Mouse (Mus musculus): Measurements from ENCODE around the gene Fubp1. TPM values are rescaled to one million over a fixed set of nuclear protein-coding genes. Genes with fewer than 3 reads are reported as not detected.
"Not testable (repeated sequence)": the region's sequence is repeated elsewhere in the genome, so short reads cannot be mapped to it uniquely, and the experiment has no call there.

The Fubp1 gene
- polyA plus RNA-seq, 1 experiment from 2014 or later: 157 TPM

GRCm38 (mm10) chr3:152189306-152189705, 20.9 kb upstream of the Fubp1 start:
- Histone ChIP-seq H3K9me3 (ENCODE audit: control insufficient read depth, low read length) (no peaks in the 10 kb centered on the region), H3K36me3 (ENCODE audit: control insufficient read depth, insufficient read depth, low read length) (0 out of 2 replicates have a peak, but pooled peaks cover 4% of the 10 kb centered on the region), H3K4me2 (ENCODE audit: low read depth, low read length) (peak overlapping the region; percentile 20; the same call in 1 of the 2 replicates), H3K27me3 (replicated peaks; ENCODE audit: control insufficient read depth, insufficient read depth, low read length) (no peaks in the 10 kb centered on the region), H3K9ac (ENCODE audit: low read depth, low read length) (no peak overlapping the region), H3K27ac (ENCODE audit: low read length) (no peak overlapping the region; the same call in 1 of the 2 replicates), H3K4me3 (ENCODE audit: low read length) (no peak overlapping the region), H3K4me1 (ENCODE audit: control insufficient read depth, insufficient read depth, low read length) (peaks cover 7% of the 10 kb centered on the region; the same call in 1 of the 2 replicates)
- 42% methylated on average over 4 of the region's 4 CpGs for WGBS
- ATAC-seq: no peak

- 74% methylated on average over 9 of the region's 9 CpGs for WGBS
- Histone ChIP-seq H3K36me3 (ENCODE audit: control insufficient read depth, insufficient read depth, low read length) (no peaks in the 10 kb centered on the region), H3K4me1 (ENCODE audit: control insufficient read depth, insufficient read depth, low read length) (peaks cover 7% of the 10 kb centered on the region; the same call in 1 of the 2 replicates), H3K27ac (ENCODE audit: low read length) (no peak overlapping the region), H3K27me3 (replicated peaks; ENCODE audit: control insufficient read depth, insufficient read depth, low read length) (no peaks in the 10 kb centered on the region), H3K9me3 (ENCODE audit: control insufficient read depth, low read length) (no peaks in the 10 kb centered on the region), H3K4me2 (ENCODE audit: low read depth, low read length) (peak overlapping the region; percentile 51), H3K9ac (ENCODE audit: low read depth, low read length) (peak overlapping the region; percentile 52; the same call in 1 of the 2 replicates), H3K4me3 (ENCODE audit: low read length) (peak overlapping the region; percentile 32)
- ATAC-seq: no peak
Observed at GRCm38 (mm10) chr3:152190679-152191477, 19.3 kb upstream of the Fubp1 start.

- Histone ChIP-seq H3K4me2 (ENCODE audit: low read depth, low read length) (peak overlapping the region; percentile 63), H3K36me3 (ENCODE audit: control insufficient read depth, insufficient read depth, low read length) (no peaks in the 10 kb centered on the region), H3K27ac (ENCODE audit: low read length) (peak overlapping the region; percentile 90), H3K4me3 (ENCODE audit: low read length) (peak overlapping the region; percentile 52), H3K27me3 (replicated peaks; ENCODE audit: control insufficient read depth, insufficient read depth, low read length) (no peaks in the 10 kb centered on the region), H3K9me3 (ENCODE audit: control insufficient read depth, low read length) (no peaks in the 10 kb centered on the region), H3K4me1 (ENCODE audit: control insufficient read depth, insufficient read depth, low read length) (peaks cover 7% of the 10 kb centered on the region; the same call in 1 of the 2 replicates), H3K9ac (ENCODE audit: low read depth, low read length) (peak overlapping the region; percentile 63)
- ATAC-seq: peak; percentile 46; the same call in 1 of the 2 replicates
- WGBS: 8% methylated on average over 6 of the region's 6 CpGs
Observed at GRCm38 (mm10) chr3:152191791-152192237, 18.4 kb upstream of the Fubp1 start.

GRCm38 (mm10) chr3:152192238-152192931, 17.8 kb upstream of the Fubp1 start:
- peak overlapping the region; percentile 63 for H3K4me2 ChIP-seq (ENCODE audit: low read depth, low read length)
- peaks cover 7% of the 10 kb centered on the region; the same call in 1 of the 2 replicates for H3K4me1 ChIP-seq (ENCODE audit: control insufficient read depth, insufficient read depth, low read length)
- no peaks in the 10 kb centered on the region for H3K9me3 ChIP-seq (ENCODE audit: control insufficient read depth, low read length)
- no peaks in the 10 kb centered on the region for H3K36me3 ChIP-seq (ENCODE audit: control insufficient read depth, insufficient read depth, low read length)
- H3K4me3 ChIP-seq (ENCODE audit: low read length): peak overlapping the region; percentile 52
- 8% methylated on average over 10 of the region's 11 CpGs for WGBS
- no peaks in the 10 kb centered on the region for H3K27me3 ChIP-seq (replicated peaks; ENCODE audit: control insufficient read depth, insufficient read depth, low read length)
- H3K9ac ChIP-seq (ENCODE audit: low read depth, low read length): peak overlapping the region; percentile 63
- peak overlapping the region; percentile 90 for H3K27ac ChIP-seq (ENCODE audit: low read length)
- ATAC-seq: peak; percentile 27; the same call in 1 of the 2 replicates

GRCm38 (mm10) chr3:152193177-152193576, 17.0 kb upstream of the Fubp1 start:
- H3K9me3 ChIP-seq (ENCODE audit: control insufficient read depth, low read length): no peaks in the 10 kb centered on the region
- H3K27me3 ChIP-seq (replicated peaks; ENCODE audit: control insufficient read depth, insufficient read depth, low read length): no peaks in the 10 kb centered on the region
- 3% methylated on average over 7 of the region's 7 CpGs for WGBS
- ATAC-seq: no peak; the same call in 1 of the 2 replicates
- H3K4me1 ChIP-seq (ENCODE audit: control insufficient read depth, insufficient read depth, low read length): peaks cover 7% of the 10 kb centered on the region; the same call in 1 of the 2 replicates
- peak overlapping the region; percentile 80 for H3K27ac ChIP-seq (ENCODE audit: low read length)
- H3K4me3 ChIP-seq (ENCODE audit: low read length): peak overlapping the region; percentile 53
- H3K36me3 ChIP-seq (ENCODE audit: control insufficient read depth, insufficient read depth, low read length): no peaks in the 10 kb centered on the region
- peak overlapping the region; percentile 62 for H3K9ac ChIP-seq (ENCODE audit: low read depth, low read length)
- peak overlapping the region; percentile 58 for H3K4me2 ChIP-seq (ENCODE audit: low read depth, low read length)

DNA sequence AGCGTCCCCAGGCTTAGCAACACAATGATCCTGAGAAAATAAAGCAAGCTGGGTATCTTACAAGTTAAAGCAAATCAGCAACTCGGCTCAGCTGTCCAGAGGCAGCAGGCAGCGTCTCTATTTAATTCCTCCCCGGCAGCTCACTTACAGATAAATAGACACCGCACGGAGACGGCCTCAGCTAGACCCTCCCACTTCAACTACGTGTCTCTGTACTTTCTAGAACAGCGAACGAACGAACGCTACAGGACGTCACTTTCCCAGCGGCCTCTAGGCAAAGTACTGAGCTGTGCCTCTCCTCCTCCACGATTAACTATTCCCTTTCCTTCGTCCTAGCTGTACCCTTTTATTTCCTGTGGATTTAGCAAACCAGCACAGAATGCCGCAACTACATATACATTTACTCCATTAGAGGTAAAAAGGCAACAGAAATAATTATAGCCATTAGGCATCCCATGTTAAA, 16.6 kb upstream of the Fubp1 start:
- Histone ChIP-seq H3K4me3 (ENCODE audit: low read length) (peak overlapping the region; percentile 53), H3K9ac (ENCODE audit: low read depth, low read length) (peak overlapping the region; percentile 62), H3K4me2 (ENCODE audit: low read depth, low read length) (peak overlapping the region; percentile 58), H3K36me3 (ENCODE audit: control insufficient read depth, insufficient read depth, low read length) (no peaks in the 10 kb centered on the region), H3K27me3 (replicated peaks; ENCODE audit: control insufficient read depth, insufficient read depth, low read length) (no peaks in the 10 kb centered on the region), H3K9me3 (ENCODE audit: control insufficient read depth, low read length) (no peaks in the 10 kb centered on the region), H3K27ac (ENCODE audit: low read length) (peak overlapping the region; percentile 80), H3K4me1 (ENCODE audit: control insufficient read depth, insufficient read depth, low read length) (peaks cover 6% of the 10 kb centered on the region; the same call in 1 of the 2 replicates)
- WGBS: under 1% methylated on average over 17 of the region's 17 CpGs
- peak; percentile 97 for ATAC-seq

- not testable (repeated sequence) for ATAC-seq; H3K27me3 ChIP-seq (replicated peaks; ENCODE audit: control insufficient read depth, insufficient read depth, low read length); H3K4me3 ChIP-seq (ENCODE audit: low read length); H3K4me2 ChIP-seq (ENCODE audit: low read depth, low read length); H3K36me3 ChIP-seq (ENCODE audit: control insufficient read depth, insufficient read depth, low read length); H3K27ac ChIP-seq (ENCODE audit: low read length); H3K9ac ChIP-seq (ENCODE audit: low read depth, low read length); H3K9me3 ChIP-seq (ENCODE audit: control insufficient read depth, low read length); H3K4me1 ChIP-seq (ENCODE audit: control insufficient read depth, insufficient read depth, low read length)
- 36% methylated on average over 2 of the region's 2 CpGs for WGBS
Observed at GRCm38 (mm10) chr3:152197246-152197645, 13.0 kb upstream of the Fubp1 start.

DNA sequence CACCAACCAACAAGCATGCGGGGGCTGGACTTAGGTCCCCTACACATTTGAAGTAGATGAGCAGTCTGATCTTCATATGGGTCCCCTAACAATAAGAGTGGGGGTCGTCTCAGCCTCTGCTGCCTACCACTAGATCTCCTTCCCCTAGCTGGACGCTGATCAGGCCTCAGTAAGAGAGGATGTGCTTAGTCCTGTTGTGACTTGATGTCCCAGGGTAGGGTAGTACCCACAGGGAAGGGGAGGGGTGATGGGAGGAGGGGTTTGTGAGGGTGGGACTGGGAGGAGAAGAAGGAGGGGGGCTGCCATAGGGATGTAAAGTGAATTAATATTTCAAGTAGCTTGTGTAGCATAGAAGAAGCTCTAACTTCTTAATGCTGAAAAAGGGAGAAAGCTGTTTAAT, 11.1 kb upstream of the Fubp1 start:
- Histone ChIP-seq H3K9me3 (ENCODE audit: control insufficient read depth, low read length) (no peaks in the 10 kb centered on the region), H3K4me3 (ENCODE audit: low read length) (no peak overlapping the region), H3K4me1 (ENCODE audit: control insufficient read depth, insufficient read depth, low read length) (0 out of 2 replicates have a peak, but pooled peaks cover 5% of the 10 kb centered on the region), H3K4me2 (ENCODE audit: low read depth, low read length) (no peak overlapping the region), H3K27ac (ENCODE audit: low read length) (no peak overlapping the region), H3K36me3 (ENCODE audit: control insufficient read depth, insufficient read depth, low read length) (no peaks in the 10 kb centered on the region), H3K9ac (ENCODE audit: low read depth, low read length) (no peak overlapping the region), H3K27me3 (replicated peaks; ENCODE audit: control insufficient read depth, insufficient read depth, low read length) (no peaks in the 10 kb centered on the region)
- ATAC-seq: no peak
- WGBS: 70% methylated on average over 3 of the region's 3 CpGs

- Histone ChIP-seq H3K27me3 (replicated peaks; ENCODE audit: control insufficient read depth, insufficient read depth, low read length) (no peaks in the 10 kb centered on the region), H3K4me2 (ENCODE audit: low read depth, low read length) (no peak overlapping the region), H3K4me1 (ENCODE audit: control insufficient read depth, insufficient read depth, low read length) (0 out of 2 replicates have a peak, but pooled peaks cover 5% of the 10 kb centered on the region), H3K9ac (ENCODE audit: low read depth, low read length) (no peak overlapping the region), H3K36me3 (ENCODE audit: control insufficient read depth, insufficient read depth, low read length) (no peaks in the 10 kb centered on the region), H3K27ac (ENCODE audit: low read length) (peak overlapping the region; percentile 51; the same call in 1 of the 2 replicates), H3K4me3 (ENCODE audit: low read length) (no peak overlapping the region), H3K9me3 (ENCODE audit: control insufficient read depth, low read length) (no peaks in the 10 kb centered on the region)
- 79% methylated on average over 3 of the region's 3 CpGs for WGBS
- peak; percentile 87 for ATAC-seq
Observed at GRCm38 (mm10) chr3:152201181-152201580, 9.0 kb upstream of the Fubp1 start.
